Mouse (Mus musculus) midbrain, embryonic 14.5 days (tissue): ENCODE results near the gene Orai2. TPM values are rescaled to one million over a fixed set of nuclear protein-coding genes. Genes with fewer than 3 reads are reported as not detected.
A peak's percentile ranks its signal among the peaks of the same experiment; 100 is the strongest.

Source experiments
- ATAC-seq: fragments of 200-750 bp; cut with Nextera tagmentation; 2 replicates; pipeline ENCODE4 v1.8.0; 2017; ENCODE audit warnings: moderate number of reproducible peaks, moderate library complexity; ENCODE audit not compliant: low FRiP score, low TSS enrichment
- DNase-seq: peaks from one replicate; pipeline ENCODE4 v3.0.0-alpha.2; 2015
- H3K27ac ChIP-seq: fragments of 300-500 bp; sonication (generic); replicated peaks from 2 replicates; pipeline ENCODE4 v1.5.1; 2014; ENCODE audit warnings: mild to moderate bottlenecking, low read depth, low read length, moderate library complexity
- H3K27me3 ChIP-seq: fragments of 300-500 bp; sonication (generic); 2 replicates; pipeline ENCODE4 v1.6.1; 2014; ENCODE audit warnings: low read length, control low read depth, mixed read lengths; ENCODE audit not compliant: control insufficient read depth, insufficient read depth
- H3K36me3 ChIP-seq: fragments of 300-500 bp; sonication (generic); 2 replicates; pipeline ENCODE4 v1.6.1; 2014; ENCODE audit warnings: low read length, control low read depth; ENCODE audit not compliant: control insufficient read depth, insufficient read depth
- H3K4me1 ChIP-seq: fragments of 300-500 bp; sonication (generic); 2 replicates; pipeline ENCODE4 v1.6.1; 2014; ENCODE audit warnings: mild to moderate bottlenecking, antibody characterized with exemption, low read length, control low read depth; ENCODE audit not compliant: control insufficient read depth, insufficient read depth
- H3K4me2 ChIP-seq: fragments of 300-500 bp; sonication (generic); 2 replicates; pipeline ENCODE4 v1.6.1; 2014; ENCODE audit warnings: mild to moderate bottlenecking, low read length, moderate library complexity
- H3K4me3 ChIP-seq: fragments of 300-500 bp; sonication (generic); replicated peaks from 2 replicates; pipeline ENCODE4 v1.5.1; 2014; ENCODE audit warnings: low read depth, low read length
- H3K9ac ChIP-seq: fragments of 300-500 bp; sonication (generic); replicated peaks from 2 replicates; pipeline ENCODE4 v1.6.1; 2014; ENCODE audit warnings: mild to moderate bottlenecking, low read length, moderate library complexity
- H3K9me3 ChIP-seq: fragments of 300-500 bp; sonication (generic); 2 replicates; pipeline ENCODE4 v1.6.1; 2016; ENCODE audit warnings: low read length, control low read depth, mixed read lengths; ENCODE audit not compliant: control insufficient read depth
- WGBS: fragments of 180-500 bp; shearing (Covaris S2); extraction: QIAGEN DNeasy Blood & Tissue Kit; methylation state at CpG from one replicate; pipeline ENCODE4 v1.1.7; 2014; 5-methylcytosine and 5-hydroxymethylcytosine counted together
- polyA plus RNA-seq: library from polyadenylated mRNA; unstranded; fragments of >200 nt; fragmentation: Nextera tagmentation; extraction: Ambion mirVana; gene quantifications from 2 replicates; pipeline ENCODE4 v1.2.1, GENCODE M21; 2014

Gene Orai2
- polyA plus RNA-seq, 1 experiment from 2014 or later = 38.2 TPM

DNA sequence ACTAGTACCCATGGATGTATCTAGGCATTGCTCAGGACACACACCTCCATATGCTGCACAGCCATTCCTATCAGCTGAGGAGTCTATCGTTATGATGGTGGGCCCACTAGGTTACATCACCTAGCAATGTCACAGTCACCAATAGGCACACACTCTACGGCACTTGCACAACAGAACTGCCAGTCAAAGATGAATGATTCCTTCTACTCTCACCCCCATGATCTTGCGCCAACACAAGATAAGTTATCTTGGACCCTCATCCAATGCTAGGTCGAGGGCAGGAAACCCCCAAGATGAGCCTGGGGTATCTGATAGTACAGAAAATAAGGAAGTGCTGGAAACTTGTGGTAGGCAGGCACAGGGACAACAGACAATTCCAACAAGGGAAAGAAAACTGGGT lies 12.3 kb upstream of the Orai2 start:
- 96% methylated on average over 4 of the region's 4 CpGs for WGBS
- Histone ChIP-seq H3K9me3 (no peaks in the 10 kb centered on the region), H3K4me2 (no peak overlapping the region), H3K4me3 (no peak overlapping the region), H3K27me3 (no peaks in the 10 kb centered on the region), H3K4me1 (no peaks in the 10 kb centered on the region), H3K27ac (no peak overlapping the region), H3K36me3 (peaks cover 77% of the 10 kb centered on the region), H3K9ac (no peak overlapping the region)
- ATAC-seq (no peak), DNase-seq (no peak)

DNA sequence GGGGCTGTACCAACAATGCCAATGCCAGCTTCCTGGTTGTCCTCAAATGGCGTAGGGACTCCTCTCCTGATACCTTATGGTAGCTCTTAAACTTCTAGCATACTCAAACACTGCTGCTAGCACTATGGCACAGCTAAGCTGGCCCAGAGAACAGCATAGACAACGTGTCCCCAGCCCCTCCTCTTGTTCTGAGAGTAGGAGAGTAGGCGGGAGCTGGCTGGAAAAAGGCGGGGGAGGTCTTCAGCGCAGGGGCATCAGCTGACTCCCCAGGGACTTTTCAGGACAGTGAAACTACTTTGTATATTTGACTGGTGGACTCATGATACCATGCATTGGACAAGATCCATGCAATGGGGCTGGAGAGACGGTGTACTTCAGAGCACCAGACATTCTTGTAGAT lies 11.5 kb upstream of the Orai2 start:
- no peaks in the 10 kb centered on the region for H3K9me3 ChIP-seq
- no peak overlapping the region for H3K9ac ChIP-seq
- H3K27me3 ChIP-seq = no peaks in the 10 kb centered on the region
- H3K27ac ChIP-seq = no peak overlapping the region
- DNase-seq = no peak
- H3K36me3 ChIP-seq = peaks cover 77% of the 10 kb centered on the region
- no peaks in the 10 kb centered on the region for H3K4me1 ChIP-seq
- no peak for ATAC-seq
- WGBS = 92% methylated on average over 6 of the region's 6 CpGs
- no peak overlapping the region for H3K4me3 ChIP-seq
- H3K4me2 ChIP-seq = no peak overlapping the region

- no peak for ATAC-seq
- Histone ChIP-seq H3K9me3 (no peaks in the 10 kb centered on the region), H3K9ac (no peak overlapping the region), H3K4me3 (no peak overlapping the region), H3K27ac (no peak overlapping the region), H3K36me3 (peaks cover 75% of the 10 kb centered on the region), H3K27me3 (no peaks in the 10 kb centered on the region), H3K4me1 (no peaks in the 10 kb centered on the region), H3K4me2 (no peak overlapping the region)
- no peak for DNase-seq
- 93% methylated on average over 6 of the region's 6 CpGs for WGBS
Measured at GRCm38 (mm10) chr5:136181197-136181596, 10.7 kb upstream of the Orai2 start.

DNA sequence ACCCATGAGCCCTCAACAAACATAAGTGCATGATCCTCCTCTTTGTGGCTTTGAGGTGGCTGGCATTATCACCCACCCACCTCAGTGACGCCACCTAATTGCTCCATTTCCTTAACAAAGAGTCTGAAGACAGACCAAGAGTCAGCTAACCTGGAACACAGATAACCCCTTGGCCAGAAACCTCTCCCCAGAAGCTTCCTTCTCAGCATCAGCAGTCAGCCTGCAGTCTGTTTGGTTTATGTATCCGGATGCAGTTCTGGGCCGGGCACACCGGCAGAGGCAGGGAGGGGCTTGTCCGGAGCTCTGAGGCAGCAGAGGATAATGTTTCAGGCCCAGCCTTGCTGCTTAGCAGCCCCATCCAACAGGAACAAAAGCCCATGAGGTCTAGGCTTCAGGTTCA lies 9.1 kb upstream of the Orai2 start:
- Histone ChIP-seq H3K4me2 (no peak overlapping the region), H3K9me3 (no peaks in the 10 kb centered on the region), H3K4me1 (no peaks in the 10 kb centered on the region), H3K4me3 (no peak overlapping the region), H3K27me3 (no peaks in the 10 kb centered on the region), H3K36me3 (peaks cover 60% of the 10 kb centered on the region), H3K9ac (no peak overlapping the region), H3K27ac (no peak overlapping the region)
- ATAC-seq (no peak), DNase-seq (no peak)
- 83% methylated on average over 5 of the region's 5 CpGs for WGBS

- ATAC-seq (0 out of 2 replicates have a peak, but pooled peaks have one; percentile 19), DNase-seq (peak; percentile 66)
- Histone ChIP-seq H3K27me3 (no peaks in the 10 kb centered on the region), H3K36me3 (peaks cover 12% of the 10 kb centered on the region), H3K4me3 (no peak overlapping the region), H3K4me2 (no peak overlapping the region), H3K27ac (peak overlapping the region; percentile 43; the same call in 1 of the 2 replicates), H3K9me3 (no peaks in the 10 kb centered on the region), H3K9ac (no peak overlapping the region), H3K4me1 (peaks cover 17% of the 10 kb centered on the region; the same call in 1 of the 2 replicates)
- WGBS = 39% methylated on average over 9 of the region's 9 CpGs
Measured at GRCm38 (mm10) chr5:136173606-136174463, 3.3 kb upstream of the Orai2 start.

- 78% methylated on average over 9 of the region's 9 CpGs for WGBS
- peaks cover 17% of the 10 kb centered on the region; the same call in 1 of the 2 replicates for H3K4me1 ChIP-seq
Measured at GRCm38 (mm10) chr5:136172939-136173338, 2.4 kb upstream of the Orai2 start.

GRCm38 (mm10) chr5:136171363-136172341 lies 1.1 kb upstream of the Orai2 start:
- H3K9ac ChIP-seq = peak overlapping the region; percentile 68; the same call in 1 of the 2 replicates
- no peaks in the 10 kb centered on the region for H3K9me3 ChIP-seq
- peaks cover 17% of the 10 kb centered on the region; the same call in 1 of the 2 replicates for H3K4me1 ChIP-seq
- DNase-seq = peak; percentile 9
- H3K27ac ChIP-seq = 0 out of 2 replicates have a peak overlapping the region, but pooled peaks have one; percentile 79
- no peaks in the 10 kb centered on the region for H3K27me3 ChIP-seq
- peaks cover 3% of the 10 kb centered on the region; the same call in 1 of the 2 replicates for H3K36me3 ChIP-seq
- peak overlapping the region; percentile 93 for H3K4me2 ChIP-seq
- H3K4me3 ChIP-seq = peak overlapping the region; percentile 58
- WGBS = 40% methylated on average over 17 of the region's 17 CpGs
- no peak for ATAC-seq

More at GRCm38 (mm10) chr5:136172939-136173338, 2.4 kb upstream of the Orai2 start:
- H3K4me3 ChIP-seq = no peak overlapping the region
- H3K27ac ChIP-seq = no peak overlapping the region
- H3K36me3 ChIP-seq = peaks cover 8% of the 10 kb centered on the region
- H3K9ac ChIP-seq = no peak overlapping the region
- ATAC-seq (no peak), DNase-seq (no peak)
- no peak overlapping the region for H3K4me2 ChIP-seq
- no peaks in the 10 kb centered on the region for H3K9me3 ChIP-seq
- H3K27me3 ChIP-seq = no peaks in the 10 kb centered on the region
